Comparison of ENCODE assay signal across 16 mouse cellular contexts in the genomic region with DNA sequence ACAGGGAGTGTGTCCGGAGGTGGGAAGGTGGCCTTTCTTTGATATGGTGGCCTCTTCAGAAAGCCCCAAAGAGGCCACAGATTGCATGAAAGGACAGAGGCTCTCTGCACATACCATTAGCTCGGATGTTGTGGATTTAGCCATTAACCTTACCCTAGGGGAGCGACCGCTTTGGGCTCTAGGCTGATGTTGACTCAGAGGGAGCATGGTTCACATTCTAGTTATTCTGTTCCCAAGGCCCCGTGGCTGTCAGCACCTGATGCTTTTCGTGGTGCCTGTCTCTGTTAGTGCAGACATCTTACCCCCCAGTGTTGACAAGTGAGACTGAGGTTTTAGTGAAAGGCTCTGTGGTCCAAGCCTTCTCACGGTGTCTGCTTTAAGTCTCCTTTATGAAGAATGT.
DNase-seq lines count a peak whose midpoint lies in the region; ATAC-seq and TF ChIP-seq lines count a peak whose summit lies in the region.
"Had no signal": no experiment of that assay in that cellular context is flagged by ENCODE, and none has a peak within 500 bp of the region (broad histone marks: within the 10 kb centered on the region; RNA-seq: fewer than 3 reads in every experiment).

No protein-coding gene starts in this region.

- H3K4me2 ChIP-seq in embryonic facial prominence, embryonic 12.5 days (replicated peaks), result no peak overlapping the region
- H3K4me2 ChIP-seq in hindbrain, embryonic 13.5 days, result no peak overlapping the region
- no peak overlapping the region for H3K4me2 ChIP-seq in stomach, embryonic 14.5 days (replicated peaks; ENCODE audit: low read depth, low read length)
- no peak overlapping the region for H3K4me2 ChIP-seq in stomach, postnatal 0 days (replicated peaks; ENCODE audit: low read depth)
- no peak overlapping the region for H3K4me2 ChIP-seq in stomach, embryonic 15.5 days
- H3K4me2 ChIP-seq: embryonic facial prominence, embryonic 13.5 days; hindbrain, embryonic 12.5 days; midbrain, embryonic 11.5 days; neural tube, embryonic 13.5 days had no signal

- no peak overlapping the region for H3K4me3 ChIP-seq in embryonic facial prominence, embryonic 12.5 days
- H3K4me3 ChIP-seq in embryonic facial prominence, embryonic 10.5 days, result no peak overlapping the region
- H3K4me3 ChIP-seq in hindbrain, embryonic 10.5 days, result no peak overlapping the region
- no peak overlapping the region for H3K4me3 ChIP-seq in hindbrain, embryonic 13.5 days
- H3K4me3 ChIP-seq in stomach, embryonic 14.5 days (ENCODE audit: low read depth, low read length), result no peak overlapping the region
- no peak overlapping the region for H3K4me3 ChIP-seq in stomach, postnatal 0 days (ENCODE audit: low read depth, low read length)
- H3K4me3 ChIP-seq in stomach, embryonic 15.5 days (replicated peaks), result no peak overlapping the region
- H3K4me3 ChIP-seq: embryonic facial prominence, embryonic 13.5 days; hindbrain, embryonic 12.5 days; neural tube, embryonic 13.5 days had no signal

- no peak overlapping the region for H3K9ac ChIP-seq in embryonic facial prominence, embryonic 12.5 days
- H3K9ac ChIP-seq in hindbrain, embryonic 13.5 days, result no peak overlapping the region
- no peak overlapping the region for H3K9ac ChIP-seq in stomach, embryonic 14.5 days (replicated peaks; ENCODE audit: low read depth, low read length)
- H3K9ac ChIP-seq in stomach, postnatal 0 days (ENCODE audit: low read length), result no peak overlapping the region
- no peak overlapping the region for H3K9ac ChIP-seq in stomach, embryonic 15.5 days
- H3K9ac ChIP-seq: embryonic facial prominence, embryonic 13.5 days; forebrain, postnatal 0 days; hindbrain, embryonic 12.5 days; neural tube, embryonic 13.5 days had no signal

- H3K27me3 ChIP-seq in embryonic facial prominence, embryonic 12.5 days, result no peaks in the 10 kb centered on the region
- H3K27me3 ChIP-seq in embryonic facial prominence, embryonic 10.5 days (replicated peaks; ENCODE audit: low read depth, poor library complexity, severe bottlenecking), result no peaks in the 10 kb centered on the region
- H3K27me3 ChIP-seq in hindbrain, embryonic 10.5 days (ENCODE audit: insufficient read depth, poor library complexity, severe bottlenecking), result no peaks in the 10 kb centered on the region
- 0 out of 2 replicates have a peak, but pooled peaks cover 2% of the 10 kb centered on the region for H3K27me3 ChIP-seq in hindbrain, embryonic 13.5 days
- H3K27me3 ChIP-seq in stomach, embryonic 14.5 days (ENCODE audit: control insufficient read depth, insufficient read depth, low read length), result no peaks in the 10 kb centered on the region
- H3K27me3 ChIP-seq in stomach, postnatal 0 days (ENCODE audit: control insufficient read depth, insufficient read depth, low read length), result no peaks in the 10 kb centered on the region
- H3K27me3 ChIP-seq in stomach, embryonic 15.5 days (replicated peaks), result no peaks in the 10 kb centered on the region
- H3K27me3 ChIP-seq: embryonic facial prominence, embryonic 13.5 days; neural tube, embryonic 13.5 days had no signal

- H3K9me3 ChIP-seq in embryonic facial prominence, embryonic 12.5 days, result no peaks in the 10 kb centered on the region
- H3K9me3 ChIP-seq in embryonic facial prominence, embryonic 10.5 days, result no peaks in the 10 kb centered on the region
- H3K9me3 ChIP-seq in hindbrain, embryonic 10.5 days, result no peaks in the 10 kb centered on the region
- H3K9me3 ChIP-seq in hindbrain, embryonic 13.5 days, result no peaks in the 10 kb centered on the region
- H3K9me3 ChIP-seq in stomach, embryonic 14.5 days (ENCODE audit: control insufficient read depth, low read depth, low read length), result no peaks in the 10 kb centered on the region
- H3K9me3 ChIP-seq in stomach, postnatal 0 days (ENCODE audit: control insufficient read depth, low read length), result no peaks in the 10 kb centered on the region
- H3K9me3 ChIP-seq in stomach, embryonic 15.5 days, result no peaks in the 10 kb centered on the region
- H3K9me3 ChIP-seq: embryonic facial prominence, embryonic 13.5 days; hindbrain, embryonic 12.5 days; neural tube, embryonic 13.5 days had no signal

- H3K4me1 ChIP-seq in embryonic facial prominence, embryonic 12.5 days, result peaks cover 16% of the 10 kb centered on the region
- H3K4me1 ChIP-seq in embryonic facial prominence, embryonic 10.5 days, result peaks cover 55% of the 10 kb centered on the region
- H3K4me1 ChIP-seq in hindbrain, embryonic 10.5 days (replicated peaks), result peaks cover 70% of the 10 kb centered on the region
- peaks cover 13% of the 10 kb centered on the region for H3K4me1 ChIP-seq in hindbrain, embryonic 13.5 days (replicated peaks)
- 0 out of 2 replicates have a peak, but pooled peaks cover 8% of the 10 kb centered on the region for H3K4me1 ChIP-seq in stomach, embryonic 14.5 days (ENCODE audit: control insufficient read depth, insufficient read depth, low read length)
- no peaks in the 10 kb centered on the region; the same call in 1 of the 2 replicates for H3K4me1 ChIP-seq in stomach, postnatal 0 days (replicated peaks; ENCODE audit: control insufficient read depth, insufficient read depth)
- 0 out of 2 replicates have a peak, but pooled peaks cover 7% of the 10 kb centered on the region for H3K4me1 ChIP-seq in stomach, embryonic 15.5 days

- no peak for TF ChIP-seq EP300 in stomach, postnatal 0 days (optimal IDR thresholded peaks at IDR 0.05)

- no peak for TF ChIP-seq CTCF in stomach, postnatal 0 days (IDR thresholded peaks at IDR 0.05; ENCODE audit: low read depth)

- WGBS in embryonic facial prominence, embryonic 12.5 days, result 51% methylated on average over 7 of the region's 7 CpGs
- 55% methylated on average over 7 of the region's 7 CpGs for WGBS in embryonic facial prominence, embryonic 10.5 days
- WGBS in hindbrain, embryonic 10.5 days, result 47% methylated on average over 7 of the region's 7 CpGs
- 54% methylated on average over 7 of the region's 7 CpGs for WGBS in hindbrain, embryonic 13.5 days
- WGBS in stomach, embryonic 14.5 days, result 46% methylated on average over 7 of the region's 7 CpGs
- WGBS in stomach, postnatal 0 days, result 49% methylated on average over 7 of the region's 7 CpGs
- WGBS in stomach, embryonic 15.5 days, result 49% methylated on average over 7 of the region's 7 CpGs

- no peak for DNase-seq in embryonic facial prominence, embryonic 10.5 days (ENCODE audit: low spot score)
- peak; percentile 36 for DNase-seq in hindbrain, embryonic 10.5 days (ENCODE audit: low spot score)
- no peak for DNase-seq in stomach, postnatal 0 days (ENCODE audit: low spot score)
- no peak for DNase-seq in layer of hippocampus, postnatal 25 days (ENCODE audit: extremely low spot score in 1 of 2, low spot score in 1 of 2)
- DNase-seq: adrenal gland, adult 2 months; cerebellum, adult 9-11 months; forebrain, postnatal 0 days; kidney, postnatal 4 days had no signal

- no peak overlapping the region for H3K27ac ChIP-seq in embryonic facial prominence, embryonic 12.5 days
- no peak overlapping the region for H3K27ac ChIP-seq in embryonic facial prominence, embryonic 10.5 days (replicated peaks)
- H3K27ac ChIP-seq in hindbrain, embryonic 10.5 days, result no peak overlapping the region
- no peak overlapping the region for H3K27ac ChIP-seq in hindbrain, embryonic 13.5 days
- H3K27ac ChIP-seq in stomach, embryonic 14.5 days (ENCODE audit: low read length), result no peak overlapping the region
- H3K27ac ChIP-seq in stomach, postnatal 0 days (replicated peaks), result no peak overlapping the region
- no peak overlapping the region for H3K27ac ChIP-seq in stomach, embryonic 15.5 days
- H3K27ac ChIP-seq: embryonic facial prominence, embryonic 13.5 days; hindbrain, embryonic 12.5 days; neural tube, embryonic 13.5 days had no signal

- peak; percentile 28; the same call in 1 of the 2 replicates for ATAC-seq in embryonic facial prominence, embryonic 12.5 days (ENCODE audit: insufficient number of reproducible peaks, insufficient read depth, low FRiP score, low TSS enrichment)
- ATAC-seq in hindbrain, embryonic 13.5 days (ENCODE audit: low FRiP score), result no peak
- 0 out of 2 replicates have a peak, but pooled peaks have one; percentile 4 for ATAC-seq in stomach, embryonic 14.5 days (ENCODE audit: insufficient number of reproducible peaks, insufficient read depth, low FRiP score, low read depth)
- ATAC-seq in stomach, postnatal 0 days (ENCODE audit: low FRiP score, low TSS enrichment), result no peak
- ATAC-seq in stomach, embryonic 15.5 days (ENCODE audit: insufficient read depth, low FRiP score, low read depth), result 0 out of 2 replicates have a peak, but pooled peaks have one; percentile 27
- ATAC-seq: forebrain, postnatal 0 days had no signal

- H3K36me3 ChIP-seq in embryonic facial prominence, embryonic 12.5 days, result no peaks in the 10 kb centered on the region
- H3K36me3 ChIP-seq in embryonic facial prominence, embryonic 10.5 days (replicated peaks), result no peaks in the 10 kb centered on the region
- no peaks in the 10 kb centered on the region for H3K36me3 ChIP-seq in hindbrain, embryonic 10.5 days
- no peaks in the 10 kb centered on the region for H3K36me3 ChIP-seq in hindbrain, embryonic 13.5 days
- no peaks in the 10 kb centered on the region for H3K36me3 ChIP-seq in stomach, embryonic 14.5 days (ENCODE audit: control insufficient read depth, insufficient read depth, low read length)
- H3K36me3 ChIP-seq in stomach, postnatal 0 days (ENCODE audit: control insufficient read depth, insufficient read depth, low read length), result no peaks in the 10 kb centered on the region
- H3K36me3 ChIP-seq in stomach, embryonic 15.5 days, result no peaks in the 10 kb centered on the region
- H3K36me3 ChIP-seq: embryonic facial prominence, embryonic 13.5 days; hindbrain, embryonic 12.5 days; neural tube, embryonic 13.5 days had no signal

Comparison
In these comparisons a context has a peak if more than half of its experiments do, and no peak if none do; other contexts are left out.
1. ATAC-seq: peak in embryonic facial prominence, embryonic 12.5 days (single experiment), stomach, embryonic 14.5 days (single experiment) and stomach, embryonic 15.5 days (single experiment); none in hindbrain, embryonic 13.5 days (single experiment) and stomach, postnatal 0 days (single experiment).